ENCODE assay signal across 29 mouse cellular contexts in genomic region chr2:160318255-160318654, GRCm38 (mm10). TPM values are rescaled to one million over a fixed set of nuclear protein-coding genes. Genes with fewer than 3 reads are reported as not detected.
A peak's percentile ranks its signal among the peaks of the same experiment; 100 is the strongest.
DNase-seq lines count a peak whose midpoint lies in the region; ATAC-seq and TF ChIP-seq lines count a peak whose summit lies in the region.
"Had no signal": no experiment of that assay in that cellular context is flagged by ENCODE, and none has a peak within 500 bp of the region (broad histone marks: within the 10 kb centered on the region; RNA-seq: fewer than 3 reads in every experiment).

No protein-coding gene starts in this region.

- WGBS in kidney, postnatal 0 days = 35% methylated on average over 4 of the region's 4 CpGs
- 77% methylated on average over 4 of the region's 4 CpGs for WGBS in hindbrain, embryonic 10.5 days

- DNase-seq in kidney, postnatal 0 days (ENCODE audit: low spot score) = peak; percentile 53
- no peak for DNase-seq in kidney, postnatal 36 days
- no peak for DNase-seq in CH12.LX (ENCODE audit: extremely low read depth)
- no peak for DNase-seq in hindbrain, embryonic 10.5 days (ENCODE audit: low spot score)
- DNase-seq in layer of hippocampus, adult 2 months (ENCODE audit: low spot score in 2 of 2) = no peak
- DNase-seq in adrenal gland, postnatal 25 days = no peak
- DNase-seq: adrenal gland, adult 8-10 months; adrenal gland, postnatal 14 days; cerebellum, adult 11 months; cerebellum, adult 18-20 months; cerebellum, adult 8-10 months; cerebellum, adult 9-11 months; cerebellum, postnatal 14 days; cerebellum, postnatal 36 days; embryo, embryonic 11 days had no signal

- no peak overlapping the region for H3K27ac ChIP-seq in kidney, postnatal 0 days
- no peak overlapping the region for H3K27ac ChIP-seq in CH12.LX (ENCODE audit: insufficient read depth, low read depth)
- no peak overlapping the region for H3K27ac ChIP-seq in hindbrain, embryonic 10.5 days
- H3K27ac ChIP-seq in layer of hippocampus, adult 2 months = no peak overlapping the region
- H3K27ac ChIP-seq: embryonic facial prominence, embryonic 12.5 days; embryonic facial prominence, embryonic 15.5 days; forebrain, embryonic 10.5 days; forebrain, embryonic 12.5 days had no signal

- no peaks in the 10 kb centered on the region for H3K27me3 ChIP-seq in kidney, postnatal 0 days (ENCODE audit: insufficient read depth, low read length)
- no peaks in the 10 kb centered on the region for H3K27me3 ChIP-seq in CH12.LX (replicated peaks)
- no peaks in the 10 kb centered on the region for H3K27me3 ChIP-seq in hindbrain, embryonic 10.5 days (ENCODE audit: insufficient read depth, poor library complexity, severe bottlenecking)
- H3K27me3 ChIP-seq: embryonic facial prominence, embryonic 12.5 days; embryonic facial prominence, embryonic 15.5 days; forebrain, embryonic 12.5 days; Patski had no signal

- no peaks in the 10 kb centered on the region for H3K79me2 ChIP-seq in CH12.LX (replicated peaks; ENCODE audit: control insufficient read depth, extremely low read depth, insufficient read depth, poor library complexity, severe bottlenecking)

- H3K9me3 ChIP-seq in kidney, postnatal 0 days (replicated peaks; ENCODE audit: low read length) = no peaks in the 10 kb centered on the region
- H3K9me3 ChIP-seq in CH12.LX (replicated peaks; ENCODE audit: low read length) = no peaks in the 10 kb centered on the region
- no peaks in the 10 kb centered on the region for H3K9me3 ChIP-seq in hindbrain, embryonic 10.5 days
- H3K9me3 ChIP-seq: embryonic facial prominence, embryonic 12.5 days; embryonic facial prominence, embryonic 15.5 days; forebrain, embryonic 10.5 days; forebrain, embryonic 12.5 days had no signal

- no peaks in the 10 kb centered on the region for H3K4me1 ChIP-seq in kidney, postnatal 0 days (replicated peaks; ENCODE audit: insufficient read depth, low read length)
- peaks cover 6 to 31% of the 10 kb centered on the region in 2 experiments; a peak in 3 of 4 replicates for H3K4me1 ChIP-seq in CH12.LX (ENCODE audit: control insufficient read depth in 1 of 2, insufficient read depth in 2 of 2)
- peaks cover 10% of the 10 kb centered on the region for H3K4me1 ChIP-seq in hindbrain, embryonic 10.5 days (replicated peaks)
- H3K4me1 ChIP-seq: embryonic facial prominence, embryonic 12.5 days; embryonic facial prominence, embryonic 15.5 days had no signal

- TF ChIP-seq RAD21 in CH12.LX (IDR thresholded peaks at IDR 0.05; ENCODE audit: low read depth, low read length) = no peak

- in situ Hi-C loops in CH12.LX (cut with MboI; ENCODE audit: low pct_ligation_motif_present, low pct_unique_long_range_greater_than_20kb, low sequenced_read_pairs) = no loop called here

- H3K9ac ChIP-seq in kidney, postnatal 0 days (ENCODE audit: low read depth, low read length) = no peak overlapping the region
- no peak overlapping the region for H3K9ac ChIP-seq in CH12.LX (ENCODE audit: insufficient read depth, low read depth)
- H3K9ac ChIP-seq: embryonic facial prominence, embryonic 12.5 days; embryonic facial prominence, embryonic 15.5 days; forebrain, embryonic 12.5 days had no signal

- H3K36me3 ChIP-seq in kidney, postnatal 0 days (ENCODE audit: insufficient read depth, low read length) = no peaks in the 10 kb centered on the region
- no peaks in the 10 kb centered on the region for H3K36me3 ChIP-seq in CH12.LX (replicated peaks in 1 of 2; ENCODE audit: control insufficient read depth in 1 of 2, insufficient read depth in 1 of 2, low read length in 1 of 2)
- H3K36me3 ChIP-seq in hindbrain, embryonic 10.5 days = no peaks in the 10 kb centered on the region
- H3K36me3 ChIP-seq: embryonic facial prominence, embryonic 12.5 days; embryonic facial prominence, embryonic 15.5 days; forebrain, embryonic 10.5 days; forebrain, embryonic 12.5 days; G1E had no signal

- 0 out of 2 replicates have a peak, but pooled peaks have one; percentile 8 for TF ChIP-seq EP300 in CH12.LX (IDR thresholded peaks at IDR 0.05; ENCODE audit: low read length)

- TF ChIP-seq CTCF in kidney, postnatal 0 days (IDR thresholded peaks at IDR 0.05; ENCODE audit: low read depth) = no peak
- no peak for TF ChIP-seq CTCF in CH12.LX (conservative IDR thresholded peaks at IDR 0.05 in 1 of 2, IDR thresholded peaks at IDR 0.05 in 1 of 2; ENCODE audit: low read depth in 2 of 2, low read length in 2 of 2)
- no peak for TF ChIP-seq CTCF in layer of hippocampus, adult 2 months (conservative IDR thresholded peaks at IDR 0.05)

- dilution Hi-C loops in CH12.LX (cut with MboI; ENCODE audit: extremely low pct_ligation_motif_present, extremely low pct_unique_long_range_greater_than_20kb, low sequenced_read_pairs) = no loop called here

- ATAC-seq in kidney, postnatal 0 days (replicated peaks; ENCODE audit: low FRiP score, low read depth) = no peak
- ATAC-seq in granulocyte monocyte progenitor cell, adult 5-6 weeks (replicated peaks; ENCODE audit: poor library complexity, severe bottlenecking) = peak; percentile 73
- ATAC-seq in megakaryocyte progenitor cell, adult 5-6 weeks (replicated peaks; ENCODE audit: poor library complexity) = peak; percentile 69
- ATAC-seq: activated CD4-positive, CD25-positive, alpha-beta regulatory T cell, adult 4 months; forebrain, embryonic 14.5 days; forebrain, embryonic 16.5 days; Patski had no signal

- H3K4me3 ChIP-seq in kidney, postnatal 0 days (replicated peaks; ENCODE audit: low read depth, low read length) = no peak overlapping the region
- H3K4me3 ChIP-seq in CH12.LX (replicated peaks in 1 of 3; ENCODE audit: low read depth in 2 of 3, low read length in 2 of 3, poor library complexity in 1 of 3) = no peak overlapping the region
- H3K4me3 ChIP-seq in hindbrain, embryonic 10.5 days = no peak overlapping the region
- H3K4me3 ChIP-seq in layer of hippocampus, adult 2 months = no peak overlapping the region
- H3K4me3 ChIP-seq: embryonic facial prominence, embryonic 12.5 days; embryonic facial prominence, embryonic 15.5 days; erythroblast, embryonic 14.5 days; forebrain, embryonic 10.5 days; forebrain, embryonic 12.5 days had no signal

- no peak for TF ChIP-seq POLR2A in CH12.LX (IDR thresholded peaks at IDR 0.05; ENCODE audit: low read depth, low read length)

- H3K4me2 ChIP-seq in kidney, postnatal 0 days (ENCODE audit: low read length) = no peak overlapping the region
- H3K4me2 ChIP-seq in CH12.LX (ENCODE audit: insufficient read depth, low read depth, poor library complexity, severe bottlenecking) = no peak overlapping the region
- H3K4me2 ChIP-seq: embryonic facial prominence, embryonic 12.5 days; embryonic facial prominence, embryonic 15.5 days; forebrain, embryonic 12.5 days had no signal

TF ChIP-seq in CH12.LX, 34 proteins besides CTCF, POLR2A, EP300 and RAD21:
- 0 out of 2 replicates have a peak, but pooled peaks have one; percentile 12 for TF ChIP-seq ELF1 (IDR thresholded peaks at IDR 0.05; ENCODE audit: low read depth, low read length)
- TF ChIP-seq ZKSCAN1 (IDR thresholded peaks at IDR 0.05; ENCODE audit: borderline replicate concordance, low read depth, low read length) = no peak

RNA-seq across cellular contexts. Expression of gene Gm826, which starts 15.7 kb away (rescaled TPM):
- polyA plus RNA-seq in kidney, postnatal 0 days (2015; fragmentation: Nextera tagmentation; extraction: Ambion mirVana) = 0.28 and 0.49 TPM in 2 replicates
- total RNA-seq in CH12.LX (2012; rRNA removed) = not detected in 2 replicates
- 0.32 TPM in 1 of 2 replicates, not detected in the other for total RNA-seq in CH12.LX (2014; rRNA removed)
- polyA plus RNA-seq in CH12.LX (2012; ENCODE audit: insufficient read length, low read depth) = not detected in 2 replicates
- not detected in 2 replicates for total RNA-seq in granulocyte monocyte progenitor cell, adult 5-6 weeks (2014; fragmentation: Nextera tagmentation)
- not detected in 2 replicates for total RNA-seq in granulocyte monocyte progenitor cell, adult 5-6 weeks (2017)
- total RNA-seq in megakaryocyte progenitor cell, adult 5-6 weeks (2015) = not detected in 2 replicates
- total RNA-seq in megakaryocyte progenitor cell, adult 5-6 weeks (2017) = not detected in 2 replicates
- polyA plus RNA-seq in hindbrain, embryonic 10.5 days (2016; fragmentation: Nextera tagmentation; extraction: Ambion mirVana) = 0.33 and 0.39 TPM in 2 replicates
- not detected for total RNA-seq in layer of hippocampus, adult 2 months (2021)
- 0.73 and 2.3 TPM in 2 replicates for total RNA-seq in adrenal gland, postnatal 25 days (2021)
- total RNA-seq: common myeloid progenitor, adult 5-6 weeks; G1E had no signal
- polyA plus RNA-seq: activated CD4-positive, CD25-positive, alpha-beta regulatory T cell, adult 4 months; brain, embryonic 14.5 days; embryonic facial prominence, embryonic 12.5 days; erythroblast, embryonic 14.5 days; forebrain, embryonic 10.5 days; forebrain, embryonic 14.5 days; forebrain, embryonic 16.5 days; G1E had no signal

RNA-seq across cellular contexts. Expression of gene Mafb, which starts 48.6 kb away (rescaled TPM):
- polyA plus RNA-seq in kidney, postnatal 0 days (2015; fragmentation: Nextera tagmentation; extraction: Ambion mirVana) = 31.5 and 31.7 TPM in 2 replicates
- 0.04 TPM in 1 of 2 replicates, not detected in the other for total RNA-seq in CH12.LX (2012; rRNA removed)
- total RNA-seq in CH12.LX (2014; rRNA removed) = 0.08 and 0.17 TPM in 2 replicates
- polyA plus RNA-seq in CH12.LX (2012; ENCODE audit: insufficient read length, low read depth) = 0.33 and 0.47 TPM in 2 replicates
- not detected in 2 replicates for total RNA-seq in granulocyte monocyte progenitor cell, adult 5-6 weeks (2014; fragmentation: Nextera tagmentation)
- 0.39 TPM in 1 of 2 replicates, not detected in the other for total RNA-seq in granulocyte monocyte progenitor cell, adult 5-6 weeks (2017)
- 0.39 and 0.83 TPM in 2 replicates for total RNA-seq in megakaryocyte progenitor cell, adult 5-6 weeks (2015)
- 0.08 and 0.14 TPM in 2 replicates for total RNA-seq in megakaryocyte progenitor cell, adult 5-6 weeks (2017)
- 14.5 and 16.9 TPM in 2 replicates for polyA plus RNA-seq in hindbrain, embryonic 10.5 days (2016; fragmentation: Nextera tagmentation; extraction: Ambion mirVana)
- 10 to 100 TPM; 11.9 to 12.8 TPM for total RNA-seq in layer of hippocampus, adult 2 months (2021)
- 9.4 and 9.7 TPM in 2 replicates for total RNA-seq in adrenal gland, postnatal 25 days (2021)
- total RNA-seq: common myeloid progenitor, adult 5-6 weeks had no signal
- polyA plus RNA-seq: activated CD4-positive, CD25-positive, alpha-beta regulatory T cell, adult 4 months; G1E had no signal
